In genomic region chr11:113230410-113231132, GRCm38 (mm10) we compare ENCODE assay signal across 15 mouse cellular contexts.
DNase-seq lines count a peak whose midpoint lies in the region; ATAC-seq lines count a peak whose summit lies in the region.
"Had no signal": no experiment of that assay in that cellular context is flagged by ENCODE, and none has a peak within 500 bp of the region (broad histone marks: within the 10 kb centered on the region; RNA-seq: fewer than 3 reads in every experiment).

No protein-coding gene starts in this region.

- no peak overlapping the region for H3K4me2 ChIP-seq in neural tube, embryonic 15.5 days
- no peak overlapping the region for H3K4me2 ChIP-seq in midbrain, embryonic 12.5 days (replicated peaks)
- H3K4me2 ChIP-seq: embryonic facial prominence, embryonic 12.5 days; kidney, embryonic 15.5 days had no signal

- WGBS in neural tube, embryonic 15.5 days, result 16% methylated on average over 6 of the region's 6 CpGs
- 57% methylated on average over 6 of the region's 6 CpGs for WGBS in midbrain, embryonic 12.5 days

- H3K36me3 ChIP-seq in neural tube, embryonic 15.5 days, result no peaks in the 10 kb centered on the region
- no peaks in the 10 kb centered on the region for H3K36me3 ChIP-seq in midbrain, embryonic 12.5 days
- H3K36me3 ChIP-seq: embryonic facial prominence, embryonic 12.5 days; kidney, embryonic 15.5 days had no signal

- H3K27ac ChIP-seq in neural tube, embryonic 15.5 days (replicated peaks), result no peak overlapping the region
- 0 out of 2 replicates have a peak overlapping the region, but pooled peaks have one; percentile 35 for H3K27ac ChIP-seq in midbrain, embryonic 12.5 days (replicated peaks)
- H3K27ac ChIP-seq: embryonic facial prominence, embryonic 12.5 days; kidney, embryonic 15.5 days had no signal

- H3K9ac ChIP-seq in neural tube, embryonic 15.5 days (replicated peaks), result no peak overlapping the region
- H3K9ac ChIP-seq in midbrain, embryonic 12.5 days (replicated peaks), result no peak overlapping the region
- H3K9ac ChIP-seq: embryonic facial prominence, embryonic 12.5 days; kidney, embryonic 15.5 days had no signal

- H3K4me3 ChIP-seq in neural tube, embryonic 15.5 days (replicated peaks), result no peak overlapping the region
- no peak overlapping the region for H3K4me3 ChIP-seq in midbrain, embryonic 12.5 days
- H3K4me3 ChIP-seq: embryonic facial prominence, embryonic 12.5 days; kidney, embryonic 15.5 days had no signal

- peaks cover 11% of the 10 kb centered on the region; the same call in 1 of the 2 replicates for H3K4me1 ChIP-seq in neural tube, embryonic 15.5 days
- peaks cover 19% of the 10 kb centered on the region for H3K4me1 ChIP-seq in midbrain, embryonic 12.5 days
- H3K4me1 ChIP-seq: embryonic facial prominence, embryonic 12.5 days; kidney, embryonic 15.5 days had no signal

- H3K9me3 ChIP-seq in neural tube, embryonic 15.5 days (replicated peaks), result no peaks in the 10 kb centered on the region
- H3K9me3 ChIP-seq in midbrain, embryonic 12.5 days, result no peaks in the 10 kb centered on the region
- H3K9me3 ChIP-seq: embryonic facial prominence, embryonic 12.5 days; kidney, embryonic 15.5 days had no signal

- ATAC-seq in neural tube, embryonic 15.5 days (ENCODE audit: low FRiP score), result no peak
- peak; percentile 83 for ATAC-seq in midbrain, embryonic 12.5 days (ENCODE audit: low FRiP score, low read depth)

- peak; percentile 47 for DNase-seq in neural tube, embryonic 10.5 days (ENCODE audit: extremely low spot score, low spot score)
- peak; percentile 27 for DNase-seq in forelimb bud, embryonic 11.5 days (ENCODE audit: low read depth, low spot score)
- no peak for DNase-seq in cerebellum, adult 8-10 months
- no peak for DNase-seq in kidney, postnatal 4 days
- DNase-seq in adrenal gland, postnatal 4 days (ENCODE audit: low spot score in 2 of 2), result no peak
- DNase-seq: adrenal gland, adult 8-10 months; cerebellum, adult 9-11 months; gastrocnemius, postnatal 14 days; heart, postnatal 14 days; lung, postnatal 14 days; right cerebral cortex, postnatal 14 days had no signal

- no peaks in the 10 kb centered on the region for H3K27me3 ChIP-seq in neural tube, embryonic 15.5 days (replicated peaks)
- peaks cover 74% of the 10 kb centered on the region for H3K27me3 ChIP-seq in midbrain, embryonic 12.5 days
- H3K27me3 ChIP-seq: embryonic facial prominence, embryonic 12.5 days; kidney, embryonic 15.5 days had no signal

Comparison
In these comparisons a context has a peak if more than half of its experiments do, and no peak if none do; other contexts are left out.
1. DNase-seq: peak in neural tube, embryonic 10.5 days (single experiment) and forelimb bud, embryonic 11.5 days (single experiment); none in cerebellum, adult 8-10 months (single experiment), kidney, postnatal 4 days (0 of 2) and adrenal gland, postnatal 4 days (0 of 2).